Mouse (Mus musculus): ENCODE measurements around the gene Btg3. TPM values are rescaled to one million over a fixed set of nuclear protein-coding genes. Genes with fewer than 3 reads are reported as not detected.

The Btg3 gene
- polyA plus RNA-seq, 1 experiment from 2014 or later = 23.8 TPM

DNA sequence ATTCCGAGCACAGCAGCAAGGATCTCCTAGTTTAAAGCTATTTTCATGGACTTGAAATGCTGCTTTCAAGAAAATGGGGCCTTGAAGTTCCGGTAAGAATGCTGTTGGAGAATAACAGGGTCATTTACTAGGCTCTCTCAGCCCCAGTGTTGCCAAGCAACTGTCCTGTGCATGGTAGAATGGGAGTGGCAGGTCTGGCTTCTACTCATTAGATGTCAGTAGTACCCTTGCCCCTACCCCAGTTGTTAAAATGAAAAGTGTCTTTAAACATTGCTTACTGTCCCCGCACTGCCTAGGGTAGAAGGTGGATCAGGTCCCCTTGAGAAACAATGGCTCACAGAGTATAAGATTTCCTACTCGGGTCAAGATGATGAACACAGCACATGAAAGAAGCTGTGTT lies 35.6 kb downstream of the Btg3 start:
- Histone ChIP-seq H3K27me3 (no peaks in the 10 kb centered on the region), H3K36me3 (peaks cover 12% of the 10 kb centered on the region; the same call in 1 of the 2 replicates), H3K4me3 (no peak overlapping the region), H3K4me1 (replicated peaks) (peaks cover 11% of the 10 kb centered on the region), H3K9me3 (no peaks in the 10 kb centered on the region), H3K9ac (no peak overlapping the region), H3K4me2 (no peak overlapping the region), H3K27ac (replicated peaks) (no peak overlapping the region)
- WGBS = 49% methylated on average over 4 of the region's 4 CpGs
- ATAC-seq (ENCODE audit: low read depth) = no peak

DNA sequence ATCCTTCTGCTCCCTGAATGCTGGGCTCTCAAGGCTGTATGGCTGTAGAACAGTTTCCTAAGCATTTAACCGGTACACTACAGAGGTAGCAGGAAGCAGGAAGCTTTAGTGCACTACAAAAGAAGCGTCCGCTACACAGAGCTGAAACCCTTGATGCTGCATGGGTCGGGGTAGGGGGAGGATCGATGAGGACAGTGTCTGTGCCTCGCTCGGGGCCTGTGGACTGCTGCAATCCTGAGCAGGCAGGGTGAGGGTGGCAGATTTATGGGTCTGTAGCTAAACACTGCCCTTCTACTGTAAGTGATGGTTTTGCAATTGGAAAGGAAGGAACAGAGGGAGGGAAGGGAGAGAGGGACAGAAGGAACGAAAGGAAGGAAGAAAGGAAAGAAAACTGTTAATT lies 39.8 kb downstream of the Btg3 start:
- H3K27me3 ChIP-seq = no peaks in the 10 kb centered on the region
- 19% methylated on average over 8 of the region's 8 CpGs for whole genome bisulfite sequencing
- H3K9ac ChIP-seq = peak overlapping the region; percentile 47
- no peak overlapping the region for H3K4me2 ChIP-seq
- ATAC-seq (ENCODE audit: low read depth) = peak; percentile 94
- peaks cover 45% of the 10 kb centered on the region for H3K36me3 ChIP-seq
- H3K27ac ChIP-seq (replicated peaks) = peak overlapping the region; percentile 68
- peaks cover 11% of the 10 kb centered on the region for H3K4me1 ChIP-seq (replicated peaks)
- no peak overlapping the region for H3K4me3 ChIP-seq
- H3K9me3 ChIP-seq = no peaks in the 10 kb centered on the region

DNA sequence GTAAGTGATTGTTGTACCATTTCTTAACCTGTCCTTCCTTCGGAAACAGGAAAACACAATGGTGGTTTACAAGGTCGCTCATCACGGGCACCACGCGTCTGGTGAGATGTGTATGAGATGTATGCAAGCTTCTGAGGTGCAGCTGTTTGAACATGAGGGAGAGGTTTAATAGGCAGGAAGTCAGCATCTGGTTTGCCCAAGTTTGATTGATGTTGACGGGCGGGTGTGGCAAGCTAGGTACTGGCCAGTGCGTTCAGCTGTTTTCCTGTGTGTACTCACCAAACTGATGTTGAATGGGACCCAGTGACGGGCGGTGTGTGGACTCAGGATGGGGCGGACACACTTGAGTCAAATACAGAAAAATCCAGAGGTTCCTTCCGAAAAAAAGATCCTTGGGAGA lies 49.0 kb downstream of the Btg3 start:
- WGBS = 93% methylated on average over 12 of the region's 12 CpGs
- H3K27ac ChIP-seq (replicated peaks) = no peak overlapping the region
- H3K9ac ChIP-seq = no peak overlapping the region
- no peak for ATAC-seq (ENCODE audit: low read depth)
- H3K9me3 ChIP-seq = no peaks in the 10 kb centered on the region
- H3K27me3 ChIP-seq = no peaks in the 10 kb centered on the region
- peaks cover 72% of the 10 kb centered on the region for H3K36me3 ChIP-seq
- H3K4me2 ChIP-seq = no peak overlapping the region
- H3K4me3 ChIP-seq = no peak overlapping the region
- peaks cover 14% of the 10 kb centered on the region; the same call in 1 of the 2 replicates for H3K4me1 ChIP-seq (replicated peaks)

DNA sequence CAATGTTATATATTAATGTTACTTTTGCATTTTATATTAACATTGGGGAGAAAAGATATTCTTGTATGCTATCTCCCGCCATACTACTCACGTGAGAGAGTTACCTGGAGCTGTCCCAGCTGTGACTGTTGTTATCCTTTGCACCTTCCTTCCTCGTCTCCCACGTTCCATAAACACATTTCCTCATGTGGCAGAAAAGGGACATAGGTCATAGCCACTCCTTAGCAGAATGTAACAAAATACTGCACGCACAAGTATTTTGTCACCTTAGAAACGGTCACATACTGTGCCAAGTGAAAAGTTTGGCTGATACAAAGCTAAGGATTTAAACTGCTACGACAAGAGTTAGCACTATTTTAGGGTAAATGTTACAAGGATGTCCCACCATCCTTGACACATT lies 49.4 kb downstream of the Btg3 start:
- Histone ChIP-seq H3K9ac (no peak overlapping the region), H3K27ac (replicated peaks) (no peak overlapping the region), H3K27me3 (no peaks in the 10 kb centered on the region), H3K4me2 (no peak overlapping the region), H3K9me3 (no peaks in the 10 kb centered on the region), H3K4me3 (no peak overlapping the region), H3K4me1 (replicated peaks) (peaks cover 18% of the 10 kb centered on the region), H3K36me3 (peaks cover 68% of the 10 kb centered on the region)
- 92% methylated on average over 7 of the region's 7 CpGs for WGBS
- ATAC-seq (ENCODE audit: low read depth) = no peak

DNA sequence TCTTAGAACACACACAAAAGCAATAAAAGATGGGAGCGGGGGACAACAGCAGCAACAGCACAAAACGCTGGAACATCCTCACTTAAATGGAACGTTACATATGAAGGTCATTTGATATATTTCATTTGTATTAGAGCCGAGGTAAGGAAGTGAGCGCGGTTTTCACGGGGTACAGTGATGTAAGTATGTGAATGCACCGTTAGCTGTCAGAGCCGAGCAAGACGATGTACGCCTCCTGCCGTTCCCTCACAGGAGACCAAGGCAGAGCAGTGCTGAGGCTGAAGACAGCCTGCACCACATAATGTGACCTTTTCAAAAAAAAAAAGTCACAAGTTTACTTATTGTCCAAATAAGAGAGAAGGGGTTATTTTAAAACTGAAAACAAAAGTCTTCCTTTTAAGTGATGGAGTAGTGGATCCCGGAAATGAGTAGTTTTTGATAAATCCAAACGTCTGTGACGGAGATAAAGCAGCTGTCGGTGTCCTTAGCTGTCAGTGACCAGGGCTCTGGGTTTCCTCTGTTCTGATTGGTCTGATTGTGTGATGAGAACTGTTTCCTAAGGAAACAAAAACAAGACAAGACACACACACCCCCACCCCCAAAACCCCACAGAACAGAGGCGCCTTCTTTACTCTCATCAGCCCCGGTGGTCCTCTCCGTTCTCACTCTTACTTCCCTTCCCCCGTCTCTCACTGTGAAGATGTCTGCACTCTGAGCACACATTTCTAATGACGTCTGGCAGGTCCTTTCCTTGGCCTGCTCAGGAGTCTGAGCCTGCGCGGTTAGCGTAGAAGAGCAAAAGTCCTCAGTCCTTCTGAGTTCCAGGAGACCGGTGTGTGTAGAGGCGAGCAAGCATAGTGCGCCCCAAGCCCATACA lies 50.8 kb downstream of the Btg3 start:
- H3K4me3 ChIP-seq = no peak overlapping the region
- no peak overlapping the region for H3K9ac ChIP-seq
- no peak for ATAC-seq (ENCODE audit: low read depth)
- peaks cover 60% of the 10 kb centered on the region for H3K36me3 ChIP-seq
- no peaks in the 10 kb centered on the region for H3K9me3 ChIP-seq
- WGBS = 83% methylated on average over 27 of the region's 27 CpGs
- peaks cover 30% of the 10 kb centered on the region for H3K4me1 ChIP-seq (replicated peaks)
- no peak overlapping the region for H3K27ac ChIP-seq (replicated peaks)
- no peak overlapping the region for H3K4me2 ChIP-seq
- no peaks in the 10 kb centered on the region for H3K27me3 ChIP-seq

DNA sequence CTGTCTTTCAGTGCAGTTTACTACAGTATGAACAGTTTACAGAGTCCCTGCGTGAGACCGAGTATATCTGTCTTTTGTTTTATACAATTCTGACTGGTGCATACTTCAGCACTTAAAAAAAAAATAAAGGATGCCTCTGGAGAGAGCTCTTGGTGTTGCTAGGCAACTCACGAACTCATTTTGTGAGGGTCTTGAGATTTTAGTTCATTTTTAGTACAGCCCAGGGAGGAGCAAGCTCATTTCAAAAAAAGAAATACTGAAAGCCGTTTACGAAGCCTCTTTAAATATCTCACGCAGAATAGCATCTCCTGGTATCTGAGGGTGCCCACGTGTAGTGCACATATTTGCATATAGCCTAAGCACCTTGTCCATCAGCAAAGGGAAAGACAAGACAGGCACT lies 54.9 kb downstream of the Btg3 start:
- WGBS = 14% methylated on average over 7 of the region's 7 CpGs
- Histone ChIP-seq H3K4me2 (peak overlapping the region; percentile 34), H3K27ac (replicated peaks) (peak overlapping the region; percentile 38), H3K4me1 (replicated peaks) (peaks cover 49% of the 10 kb centered on the region), H3K36me3 (peaks cover 23% of the 10 kb centered on the region), H3K9ac (no peak overlapping the region), H3K9me3 (no peaks in the 10 kb centered on the region), H3K27me3 (no peaks in the 10 kb centered on the region), H3K4me3 (no peak overlapping the region)
- ATAC-seq (ENCODE audit: low read depth) = peak; percentile 28

DNA sequence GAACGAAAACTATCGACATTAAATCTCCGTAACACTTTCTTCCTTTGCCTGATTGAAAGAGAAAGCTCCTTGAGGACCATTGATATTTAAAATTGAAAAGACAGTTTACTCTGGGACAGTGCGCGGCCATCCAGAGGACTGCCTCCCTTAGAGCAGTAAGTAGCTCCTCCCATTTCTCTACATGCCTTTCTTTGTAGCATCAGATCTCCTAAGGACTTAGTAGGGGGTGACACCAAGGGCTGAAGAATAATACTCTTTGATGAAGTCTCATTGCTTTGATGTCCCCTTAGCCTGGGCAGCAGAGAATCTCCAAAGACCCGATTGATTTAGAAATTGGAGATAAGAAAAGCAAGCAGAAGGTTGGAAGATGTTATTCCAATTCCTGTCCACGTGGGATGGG lies 55.4 kb downstream of the Btg3 start:
- no peaks in the 10 kb centered on the region for H3K9me3 ChIP-seq
- peak overlapping the region; percentile 34 for H3K4me2 ChIP-seq
- no peak overlapping the region for H3K9ac ChIP-seq
- ATAC-seq (ENCODE audit: low read depth) = no peak
- 5% methylated on average over 7 of the region's 7 CpGs for WGBS
- H3K4me1 ChIP-seq (replicated peaks) = peaks cover 54% of the 10 kb centered on the region
- no peak overlapping the region for H3K4me3 ChIP-seq
- H3K27ac ChIP-seq (replicated peaks) = peak overlapping the region; percentile 38
- no peaks in the 10 kb centered on the region for H3K27me3 ChIP-seq
- H3K36me3 ChIP-seq = peaks cover 17% of the 10 kb centered on the region

DNA sequence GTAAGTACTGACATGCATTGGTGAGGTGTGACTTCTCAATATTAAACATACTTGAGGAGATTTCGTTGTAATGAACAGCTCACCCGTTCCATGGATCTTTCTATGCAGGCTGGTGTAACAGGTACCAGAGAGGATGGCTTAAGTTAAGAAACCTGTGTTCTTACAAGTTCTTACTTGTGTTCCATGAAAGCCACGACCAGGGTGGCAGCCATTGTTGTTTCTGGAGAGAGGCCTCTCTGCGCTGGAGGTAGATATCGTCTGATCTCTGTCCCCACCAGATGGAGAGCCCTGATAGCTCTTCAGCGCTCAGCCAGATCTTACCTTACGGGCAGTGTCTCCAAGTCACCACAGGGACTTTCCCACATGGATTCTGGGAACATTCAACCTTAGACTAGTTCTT lies 57.3 kb downstream of the Btg3 start:
- no peaks in the 10 kb centered on the region for H3K36me3 ChIP-seq
- no peak overlapping the region for H3K4me3 ChIP-seq
- H3K9ac ChIP-seq = no peak overlapping the region
- no peak overlapping the region for H3K4me2 ChIP-seq
- H3K27me3 ChIP-seq = no peaks in the 10 kb centered on the region
- H3K27ac ChIP-seq (replicated peaks) = no peak overlapping the region
- H3K4me1 ChIP-seq (replicated peaks) = peaks cover 56% of the 10 kb centered on the region
- ATAC-seq (ENCODE audit: low read depth) = no peak
- H3K9me3 ChIP-seq = no peaks in the 10 kb centered on the region
- 80% methylated on average over 7 of the region's 7 CpGs for WGBS

DNA sequence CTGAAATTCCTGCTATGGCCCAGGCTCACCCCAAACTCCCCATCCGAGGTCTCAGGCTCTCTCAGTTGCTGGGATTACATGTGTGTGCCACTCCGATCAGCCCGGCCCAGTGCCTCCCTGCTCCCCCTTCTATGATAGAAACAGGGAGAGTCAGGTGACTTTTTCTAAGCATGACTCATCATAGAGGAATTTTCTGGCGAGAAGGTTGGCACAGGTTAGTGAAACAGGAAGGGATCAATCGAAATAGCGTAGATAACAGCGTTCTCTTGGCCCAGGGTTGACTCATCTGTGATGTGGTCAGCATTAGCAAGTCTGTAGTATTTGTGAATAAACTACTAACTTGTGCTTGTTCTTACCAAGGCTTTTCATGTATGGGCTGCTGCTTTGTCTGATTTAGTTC lies 59.0 kb downstream of the Btg3 start:
- Histone ChIP-seq H3K4me1 (replicated peaks) (peaks cover 59% of the 10 kb centered on the region), H3K27ac (replicated peaks) (no peak overlapping the region), H3K9me3 (no peaks in the 10 kb centered on the region), H3K4me3 (no peak overlapping the region), H3K27me3 (no peaks in the 10 kb centered on the region), H3K9ac (no peak overlapping the region), H3K4me2 (no peak overlapping the region), H3K36me3 (no peaks in the 10 kb centered on the region)
- WGBS = 85% methylated on average over 7 of the region's 7 CpGs
- no peak for ATAC-seq (ENCODE audit: low read depth)

DNA sequence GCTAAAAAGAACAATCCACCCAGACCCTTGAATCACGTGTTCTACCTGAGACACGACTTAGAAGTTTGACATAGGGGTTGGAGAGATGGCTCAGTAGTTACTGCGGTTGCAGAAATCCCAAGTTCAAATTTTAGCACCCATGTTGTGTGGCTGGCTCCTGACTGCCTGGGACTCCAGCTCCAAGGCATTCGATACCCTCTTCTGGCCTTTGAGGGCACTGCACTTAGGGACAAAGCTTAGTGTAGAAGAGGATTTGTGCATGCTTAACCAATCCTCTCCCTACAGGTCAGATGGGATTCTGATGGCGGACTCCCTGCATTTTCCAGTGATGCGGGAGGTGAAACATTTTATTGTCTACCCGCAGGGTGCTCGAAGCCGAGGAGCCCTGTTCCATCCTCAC lies 60.1 kb downstream of the Btg3 start:
- H3K4me2 ChIP-seq = no peak overlapping the region
- H3K36me3 ChIP-seq = no peaks in the 10 kb centered on the region
- no peak overlapping the region for H3K9ac ChIP-seq
- no peaks in the 10 kb centered on the region for H3K27me3 ChIP-seq
- no peak for ATAC-seq (ENCODE audit: low read depth)
- no peak overlapping the region for H3K4me3 ChIP-seq
- H3K4me1 ChIP-seq (replicated peaks) = peaks cover 59% of the 10 kb centered on the region
- WGBS = 83% methylated on average over 9 of the region's 9 CpGs
- H3K27ac ChIP-seq (replicated peaks) = no peak overlapping the region
- no peaks in the 10 kb centered on the region for H3K9me3 ChIP-seq

DNA sequence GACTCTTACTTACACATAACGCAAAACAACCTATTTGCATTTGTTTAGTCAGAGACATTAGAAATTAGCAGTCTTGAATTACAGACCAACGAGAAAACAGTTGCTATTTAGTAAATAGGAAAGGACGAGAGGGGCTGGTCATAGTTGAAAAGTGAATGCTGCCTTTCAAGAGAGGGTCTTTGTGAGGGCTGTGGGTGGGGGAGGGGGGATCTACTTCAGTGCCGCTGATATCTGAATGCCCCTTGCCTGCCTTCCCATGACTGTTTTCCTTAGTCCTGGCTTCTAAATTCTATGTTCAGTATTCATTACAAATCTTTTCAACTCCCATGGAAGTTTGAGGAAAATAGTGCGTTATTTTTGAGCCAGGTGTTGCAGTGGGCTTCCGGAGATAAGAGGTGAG lies 63.0 kb downstream of the Btg3 start:
- H3K27me3 ChIP-seq = no peaks in the 10 kb centered on the region
- H3K36me3 ChIP-seq = peaks cover 5% of the 10 kb centered on the region; the same call in 1 of the 2 replicates
- H3K27ac ChIP-seq (replicated peaks) = peak overlapping the region; percentile 64
- 0 out of 2 replicates have a peak overlapping the region, but pooled peaks have one; percentile 8 for H3K4me3 ChIP-seq
- peak overlapping the region; percentile 52 for H3K4me2 ChIP-seq
- no peaks in the 10 kb centered on the region for H3K9me3 ChIP-seq
- ATAC-seq (ENCODE audit: low read depth) = no peak
- peaks cover 61% of the 10 kb centered on the region for H3K4me1 ChIP-seq (replicated peaks)
- peak overlapping the region; percentile 43; the same call in 1 of the 2 replicates for H3K9ac ChIP-seq
- 37% methylated on average over 6 of the region's 6 CpGs for WGBS

DNA sequence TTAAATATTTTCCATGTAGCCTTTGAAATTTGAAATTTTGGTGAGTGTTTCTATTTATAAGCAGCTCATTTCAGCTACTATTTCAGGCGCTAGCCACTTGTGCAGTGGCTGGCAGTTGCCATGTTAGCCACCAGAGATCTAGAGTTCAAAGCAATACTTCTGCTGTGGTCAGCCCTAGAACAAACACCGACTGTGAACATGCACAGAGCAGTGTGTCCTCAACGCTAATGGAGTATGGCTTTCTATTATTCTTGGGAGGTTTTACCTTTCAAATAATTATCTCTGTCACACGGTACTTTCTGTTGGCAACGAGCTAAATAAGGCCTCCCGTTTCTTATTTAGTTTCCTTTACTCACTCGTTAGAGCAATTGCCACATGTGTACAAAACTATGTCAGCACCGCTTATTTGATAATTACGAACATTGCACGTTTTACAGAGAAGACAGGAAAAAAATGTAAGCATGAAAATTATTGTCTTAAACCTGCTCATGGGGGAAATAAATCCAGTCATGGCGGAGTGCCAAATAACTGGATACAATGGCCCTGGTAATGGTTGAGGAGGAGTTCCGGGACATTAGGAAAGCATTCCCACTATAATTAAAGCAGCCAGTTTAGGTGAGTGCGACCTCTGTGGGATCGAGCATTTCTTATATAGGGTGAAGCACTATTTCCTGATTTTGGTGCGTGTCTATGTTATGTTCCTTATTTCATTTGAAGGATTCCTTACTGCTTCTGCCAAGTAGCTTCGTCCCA lies 63.7 kb downstream of the Btg3 start:
- Histone ChIP-seq H3K36me3 (peaks cover 5% of the 10 kb centered on the region; the same call in 1 of the 2 replicates), H3K9me3 (no peaks in the 10 kb centered on the region), H3K4me1 (replicated peaks) (peaks cover 57% of the 10 kb centered on the region), H3K27ac (replicated peaks) (peak overlapping the region; percentile 64), H3K27me3 (no peaks in the 10 kb centered on the region), H3K4me3 (0 out of 2 replicates have a peak overlapping the region, but pooled peaks have one; percentile 10), H3K9ac (peak overlapping the region; percentile 43; the same call in 1 of the 2 replicates), H3K4me2 (peak overlapping the region; percentile 52)
- peak; percentile 64; the same call in 1 of the 2 replicates for ATAC-seq (ENCODE audit: low read depth)
- WGBS = 24% methylated on average over 16 of the region's 16 CpGs
